Mouse (Mus musculus): ENCODE results near the gene Dpysl4. TPM values are rescaled to one million over a fixed set of nuclear protein-coding genes. Genes with fewer than 3 reads are reported as not detected.

Gene Dpysl4
- polyA plus RNA-seq, 1 experiment from 2014 or later, result 5.0 TPM

- H3K27me3 ChIP-seq (replicated peaks; ENCODE audit: control insufficient read depth, insufficient read depth, low read length), result peaks cover 6% of the 10 kb centered on the region; the same call in 1 of the 2 replicates
- H3K27ac ChIP-seq (ENCODE audit: low read depth, low read length), result no peak overlapping the region
- H3K4me2 ChIP-seq, result no peak overlapping the region
- 0 out of 2 replicates have a peak, but pooled peaks cover 8% of the 10 kb centered on the region for H3K4me1 ChIP-seq (replicated peaks; ENCODE audit: control insufficient read depth, insufficient read depth, low read length)
- no peaks in the 10 kb centered on the region for H3K9me3 ChIP-seq (ENCODE audit: control insufficient read depth, low read length)
- ATAC-seq (replicated peaks; ENCODE audit: low FRiP score) (peak; percentile 62), DNase-seq (ENCODE audit: low spot score) (no peak)
- no peak overlapping the region for H3K9ac ChIP-seq (ENCODE audit: low read depth, low read length)
- no peaks in the 10 kb centered on the region for H3K36me3 ChIP-seq (ENCODE audit: control insufficient read depth, insufficient read depth, low read length)
- 44% methylated on average over 10 of the region's 10 CpGs for WGBS
- H3K4me3 ChIP-seq (ENCODE audit: low read depth, low read length), result no peak overlapping the region
These were observed 65.3 kb downstream of the Dpysl4 start for GRCm38 (mm10) chr7:139151116-139151515.

Other genes starting within 250 kb of the Dpysl4 start
- gene Ppp2r2d, start 239.9 kb upstream of the Dpysl4 start, polyA plus RNA-seq (2014; fragmentation: Nextera tagmentation; extraction: Ambion mirVana), result 40.9 and 42.0 TPM in 2 replicates
- gene Mapk1ip1, start 239.7 kb upstream of the Dpysl4 start, polyA plus RNA-seq (2014; fragmentation: Nextera tagmentation; extraction: Ambion mirVana), result 6.6 and 7.4 TPM in 2 replicates
- 200 and 218 TPM in 2 replicates for gene Bnip3, start 176.5 kb upstream of the Dpysl4 start, polyA plus RNA-seq (2014; fragmentation: Nextera tagmentation; extraction: Ambion mirVana)
- gene Jakmip3, start 145.3 kb upstream of the Dpysl4 start, polyA plus RNA-seq (2014; fragmentation: Nextera tagmentation; extraction: Ambion mirVana), result 0.10 TPM in 1 of 2 replicates, not detected in the other
- gene Lrrc27, start 127.0 kb downstream of the Dpysl4 start, polyA plus RNA-seq (2014; fragmentation: Nextera tagmentation; extraction: Ambion mirVana), result 2.2 and 2.6 TPM in 2 replicates
- gene Stk32c, start 127.3 kb downstream of the Dpysl4 start, polyA plus RNA-seq (2014; fragmentation: Nextera tagmentation; extraction: Ambion mirVana), result 0.19 TPM in 1 of 2 replicates, not detected in the other
- gene Pwwp2b, start 162.5 kb downstream of the Dpysl4 start, polyA plus RNA-seq (2014; fragmentation: Nextera tagmentation; extraction: Ambion mirVana), result 3.3 and 3.5 TPM in 2 replicates

Data from liver, embryonic 11.5 days (tissue).